Mouse (Mus musculus) small intestine, adult 2 months (tissue): ENCODE measurements around the gene Hist2h2ab.

Source experiments
- CTCF ChIP-seq: fragments of 200-500 bp; IDR thresholded peaks from 2 replicates; pipeline ENCODE4 v1.5.1; 2012; ENCODE audit warnings: low read depth, mild to moderate bottlenecking, control low read depth, inconsistent platforms, low read length, moderate library complexity, mixed read lengths; ENCODE audit not compliant: insufficient replicate concordance, insufficient read length; ENCODE audit errors: extremely low read depth
- POLR2A ChIP-seq: fragments of 200-500 bp; IDR thresholded peaks from 2 replicates; pipeline ENCODE4 v1.6.1; 2012; ENCODE audit warnings: low read depth, mild to moderate bottlenecking, control low read depth, inconsistent platforms, low read length, moderate library complexity

DNA sequence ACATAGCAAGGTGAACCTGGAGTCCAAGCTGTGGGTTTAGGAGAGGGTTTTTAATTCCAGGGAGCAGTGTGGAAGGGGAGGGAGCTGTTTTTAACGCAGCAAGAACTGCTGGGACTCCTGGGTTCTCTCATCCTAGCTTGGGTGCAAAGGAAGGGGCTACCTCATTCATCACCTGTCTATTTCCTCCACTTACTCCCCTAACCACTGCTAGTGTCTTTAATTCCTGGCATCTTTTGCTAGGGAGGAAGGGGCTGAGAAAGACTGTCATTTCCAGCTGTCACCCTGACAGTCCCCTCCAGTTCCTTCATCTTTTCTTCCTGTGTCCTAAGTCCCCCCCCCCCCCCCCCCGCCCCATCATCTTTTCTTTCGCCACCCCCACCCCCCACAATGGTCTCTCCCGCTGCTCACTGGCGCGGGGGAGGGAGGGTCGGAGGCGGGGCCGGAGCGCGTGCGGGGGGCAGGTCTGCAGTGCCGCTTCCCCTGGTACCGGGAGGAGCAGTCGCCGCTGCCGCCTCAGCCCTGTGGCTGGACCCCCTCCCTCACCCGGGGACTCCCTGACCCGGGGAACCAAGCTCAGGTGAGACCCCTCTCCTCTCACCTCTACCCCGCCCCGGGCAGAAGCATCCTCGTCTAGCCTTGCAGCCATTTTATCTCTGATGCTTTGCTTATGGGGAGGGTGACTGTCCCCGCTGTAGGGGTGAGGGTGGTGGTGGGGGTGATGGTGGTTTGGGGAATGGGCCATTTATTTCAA is 38.8 kb upstream of the Hist2h2ab start, which contains the start of gene Sv2a:
- TF ChIP-seq POLR2A = no peak
- TF ChIP-seq CTCF = no peak
